Mouse (Mus musculus): ENCODE results near the gene Fcho1. TPM values are rescaled to one million over a fixed set of nuclear protein-coding genes. Genes with fewer than 3 reads are reported as not detected.

Gene Fcho1
- total RNA-seq, 2 experiments from 2014 or later, result 8.4 to 9.8 TPM

- DNase-seq (ENCODE audit: low spot score in 2 of 2), result peak in 1 of 2 experiments; percentile 69
Measured at GRCm38 (mm10) chr8:71665331-71666130, 60.0 kb downstream of the Fcho1 start.

- DNase-seq (ENCODE audit: low spot score in 2 of 2), result peak; percentile 72 to 79
Measured at GRCm38 (mm10) chr8:71660325-71661120, 65.0 kb downstream of the Fcho1 start.

GRCm38 (mm10) chr8:71659751-71660150, 65.8 kb downstream of the Fcho1 start:
- no peak for DNase-seq (ENCODE audit: low spot score in 2 of 2)

GRCm38 (mm10) chr8:71658515-71659049, 66.9 kb downstream of the Fcho1 start:
- DNase-seq (ENCODE audit: low spot score in 2 of 2), result no peak

Other genes starting within 250 kb of the Fcho1 start
- gene Ano8, start 239.8 kb downstream of the Fcho1 start, total RNA-seq (2021), result 10 to 100 TPM; 25.9 to 26.3 TPM
- gene Gtpbp3, start 237.6 kb downstream of the Fcho1 start, total RNA-seq (2021), result 10 to 100 TPM; 30.6 to 32.0 TPM
- 100 to 1,000 TPM; 179 to 185 TPM for gene Plvap, start 214.0 kb downstream of the Fcho1 start, total RNA-seq (2021)
- under 1 TPM in 1 of 2 experiments, not detected in 1; 0.25 TPM for gene Ccdc194, start 200.0 kb downstream of the Fcho1 start, total RNA-seq (2021)
- 10 to 100 TPM; 39.6 to 46.0 TPM for gene Bst2, start 188.3 kb downstream of the Fcho1 start, total RNA-seq (2021)
- gene Mvb12a, start 182.8 kb downstream of the Fcho1 start, total RNA-seq (2021), result 10 to 100 TPM; 74.5 to 76.0 TPM
- gene Tmem221, start 166.8 kb downstream of the Fcho1 start, total RNA-seq (2021), result 1 to 10 TPM; 4.4 to 4.5 TPM
- under 1 TPM; 0.25 to 0.65 TPM for gene Nxnl1, start 159.1 kb downstream of the Fcho1 start, total RNA-seq (2021)
- 100 to 1,000 TPM; 110 to 111 TPM for gene Slc27a1, start 156.8 kb downstream of the Fcho1 start, total RNA-seq (2021)
- gene Pgls, start 133.5 kb downstream of the Fcho1 start, total RNA-seq (2021), result 100 to 1,000 TPM; 136 to 144 TPM
- 1 to 10 TPM; 3.4 to 4.3 TPM for gene Fam129c, start 128.1 kb downstream of the Fcho1 start, total RNA-seq (2021)
- 10 to 100 TPM; 74.6 to 78.2 TPM for gene Colgalt1, start 114.7 kb downstream of the Fcho1 start, total RNA-seq (2021)
- gene Unc13a, start 54.0 kb downstream of the Fcho1 start, total RNA-seq (2021), result 10 to 100 TPM; 11.7 to 12.9 TPM
- gene Jak3, start 49.4 kb downstream of the Fcho1 start, total RNA-seq (2021), result 10 to 100 TPM; 17.7 to 19.3 TPM
- gene Insl3, start 36.5 kb downstream of the Fcho1 start, total RNA-seq (2021), result 1 to 10 TPM; 6.8 to 8.5 TPM
- 1 to 10 TPM; 4.4 to 5.0 TPM for gene B3gnt3, start 23.9 kb downstream of the Fcho1 start, total RNA-seq (2021)
- 10 to 100 TPM; 11.6 to 14.6 TPM for gene Zfp709, start 156.3 kb upstream of the Fcho1 start, total RNA-seq (2021)
- gene Zfp882, start 182.9 kb upstream of the Fcho1 start, total RNA-seq (2021), result 1 to 10 TPM; 7.7 to 9.6 TPM
- gene Zfp617, start 182.9 kb upstream of the Fcho1 start, total RNA-seq (2021), result 10 to 100 TPM; 32.4 to 37.2 TPM
- gene Zfp961, start 225.3 kb upstream of the Fcho1 start, total RNA-seq (2021), result 10 to 100 TPM; 32.9 to 33.4 TPM

All from adrenal gland, postnatal 4 days (tissue).